Mouse (Mus musculus) skeletal muscle tissue, adult 2 months (tissue): ENCODE data around the gene Nlrx1.

Source experiments
- DNase-seq: peaks from one replicate; pipeline ENCODE4 v3.0.0-alpha.2; 2012; ENCODE audit warnings: low read depth, low spot score

Gene Nlrx1

GRCm38 (mm10) chr9:44236601-44237000, 31.8 kb downstream of the Nlrx1 start:
- DNase-seq = no peak

- peak; percentile 52 for DNase-seq
Measured at GRCm38 (mm10) chr9:44234479-44235427, 33.6 kb downstream of the Nlrx1 start.

- DNase-seq = peak; percentile 96
Measured at GRCm38 (mm10) chr9:44233802-44234478, 34.5 kb downstream of the Nlrx1 start, which contains the start of gene Cbl. Cbl (minus strand) TSS chr9:44234049.

DNA sequence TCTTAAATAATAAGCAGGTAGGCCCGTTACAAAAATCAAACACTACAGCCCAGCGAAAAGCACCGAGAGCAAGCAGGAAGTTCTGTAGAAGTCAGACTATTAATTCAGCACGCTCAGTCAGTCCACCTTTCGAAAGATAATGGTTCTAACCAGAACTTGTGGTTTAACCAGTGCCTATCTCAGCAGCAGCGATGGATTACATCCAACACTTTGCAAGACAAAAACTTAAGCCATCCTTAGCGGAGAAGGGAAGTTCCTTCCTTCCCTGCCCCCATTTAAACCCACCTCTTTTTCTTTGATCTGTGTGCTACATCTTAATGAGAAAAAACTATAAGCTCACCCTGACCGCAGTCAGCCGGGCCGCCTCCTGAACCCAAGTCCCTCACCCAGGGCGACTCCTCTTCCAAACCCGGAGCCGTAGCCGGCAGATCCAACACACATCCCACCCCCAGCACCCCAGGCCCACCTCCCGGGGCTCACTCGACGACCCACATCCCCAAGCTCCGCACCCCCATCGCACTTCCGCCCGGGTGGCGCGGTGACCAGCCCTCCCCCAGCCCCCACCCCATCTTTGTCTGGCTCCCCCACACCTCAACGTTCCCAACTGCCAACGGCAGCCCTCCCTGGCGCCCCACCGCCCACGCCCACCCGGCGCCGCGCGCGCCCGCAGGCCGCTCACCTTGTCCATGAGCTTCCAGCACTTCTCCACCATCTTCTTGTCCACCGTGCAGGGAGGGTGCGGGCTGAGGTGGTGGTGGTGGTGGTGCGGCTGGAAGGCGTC, 35.2 kb downstream of the Nlrx1 start:
- DNase-seq = peak; percentile 20

DNA sequence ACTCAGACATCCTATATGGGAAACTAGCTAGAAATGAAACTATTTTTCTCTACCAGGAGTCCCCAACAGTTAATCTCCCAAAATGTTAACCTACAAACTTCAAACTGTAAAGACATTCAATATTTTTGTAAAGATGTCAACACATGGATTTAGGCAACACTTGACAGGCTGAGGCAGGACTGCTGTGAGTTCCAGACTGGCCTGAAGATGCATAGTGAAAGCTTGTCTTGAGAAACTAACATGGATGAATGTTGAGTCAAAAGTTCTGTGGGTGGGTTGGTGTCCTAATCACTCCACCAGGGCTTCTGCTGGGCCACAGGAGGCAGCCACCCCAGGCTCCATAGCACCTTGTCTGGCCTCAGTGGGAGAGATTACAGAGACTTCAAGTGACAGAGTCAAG, 36.8 kb downstream of the Nlrx1 start:
- no peak for DNase-seq

GRCm38 (mm10) chr9:44225993-44226392, 42.4 kb downstream of the Nlrx1 start:
- no peak for DNase-seq

- no peak for DNase-seq
Measured at GRCm38 (mm10) chr9:44213538-44213937, 54.9 kb downstream of the Nlrx1 start.

- DNase-seq = no peak
Measured at GRCm38 (mm10) chr9:44212406-44212805, 56.0 kb downstream of the Nlrx1 start.

- no peak for DNase-seq
Measured at GRCm38 (mm10) chr9:44209416-44209815, 59.0 kb downstream of the Nlrx1 start.

DNA sequence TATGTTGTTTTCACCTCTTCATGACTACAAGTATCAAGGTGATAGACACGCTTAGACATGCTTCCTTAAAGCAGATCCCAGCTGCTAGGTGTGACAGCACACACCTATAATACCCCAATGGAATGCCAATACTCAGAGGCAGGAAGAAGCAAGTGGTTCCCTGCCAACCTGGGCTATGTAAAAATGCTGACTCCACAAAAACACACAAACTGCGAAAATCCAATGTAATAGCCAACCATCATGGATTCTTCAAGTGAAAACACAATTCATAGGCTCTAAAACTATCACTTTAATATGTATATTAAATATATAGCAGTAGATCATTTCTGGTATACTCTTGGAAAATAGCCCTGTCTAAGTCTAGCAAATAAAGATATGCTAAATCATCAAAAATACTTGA, 60.6 kb downstream of the Nlrx1 start:
- no peak for DNase-seq
